Mouse (Mus musculus) kidney, adult 8-10 months (tissue): Measurements from ENCODE around the gene 4930438A08Rik.
"Not testable (repeated sequence)": the region's sequence is repeated elsewhere in the genome, so short reads cannot be mapped to it uniquely, and the experiment has no call there.

Source experiments
- DNase-seq, 2 experiments: peaks; one replicate each; pipeline ENCODE4 v3.0.0; 2022

The 4930438A08Rik gene

DNA sequence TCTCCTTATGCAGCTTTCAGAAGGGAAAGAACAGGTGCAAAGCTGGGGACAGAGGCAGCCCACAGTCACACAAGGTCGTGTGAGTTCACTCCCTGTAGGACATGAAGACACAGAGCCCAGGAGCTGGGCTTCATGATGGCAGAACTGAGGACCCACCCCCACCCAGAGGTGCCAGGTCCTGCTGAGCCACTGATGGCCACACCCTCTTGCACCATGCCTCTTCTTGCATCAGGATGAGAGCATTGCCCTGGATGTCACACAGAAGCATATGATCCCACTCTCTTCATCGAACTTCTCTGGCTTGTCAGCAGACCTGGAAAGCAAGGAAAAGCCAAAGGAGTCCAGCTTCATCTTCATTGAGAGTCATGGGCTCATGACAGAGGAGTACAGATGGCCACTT lies at the start of gene 4930438A08Rik:
Gene 4930438A08Rik (plus strand): TSS at position 228 of the 400 bp plus-strand sequence.
- DNase-seq: no peak

- not testable (repeated sequence) for DNase-seq
Observed at GRCm38 (mm10) chr11:58224872-58225271, 49.7 kb upstream of the 4930438A08Rik start.

DNA sequence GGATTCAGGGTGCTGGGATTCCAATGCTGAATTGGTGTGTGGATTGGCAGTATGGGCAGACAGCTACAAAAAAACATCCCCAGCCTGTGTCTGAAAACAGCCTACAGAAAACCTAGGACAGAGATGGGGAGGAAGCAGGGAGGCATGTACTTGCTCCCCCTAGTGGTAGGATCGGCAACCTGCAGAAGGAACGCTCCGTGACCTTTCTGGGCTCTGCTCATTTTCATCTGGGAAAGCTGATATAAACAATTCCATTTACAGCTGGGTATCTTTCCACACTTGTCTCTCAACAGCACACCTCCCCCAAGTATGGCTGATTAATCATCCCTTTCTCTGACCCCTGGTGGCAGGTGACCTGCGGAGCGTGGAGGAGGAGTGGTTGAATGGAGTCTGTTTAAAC lies 48.9 kb upstream of the 4930438A08Rik start:
- DNase-seq: peak; percentile 74 to 89

DNA sequence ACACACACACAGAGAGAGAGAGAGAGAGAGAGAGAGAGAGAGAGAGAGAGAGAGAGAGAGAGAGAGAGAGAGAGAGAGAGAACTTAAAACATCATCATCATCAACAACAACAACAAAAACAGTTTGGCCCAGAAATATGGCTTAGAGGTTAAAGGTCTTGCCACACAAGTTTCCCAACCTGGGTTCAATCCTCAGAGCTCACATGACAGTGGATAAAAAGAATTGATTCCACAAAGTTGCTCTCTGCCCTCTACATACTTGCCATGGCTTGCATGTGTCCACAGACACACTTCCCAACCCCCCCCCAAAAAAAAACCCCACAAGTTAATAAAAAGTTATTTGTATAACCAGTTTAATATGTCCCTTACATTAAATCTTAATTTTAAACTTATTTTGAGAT lies 48.2 kb upstream of the 4930438A08Rik start:
- no peak for DNase-seq

GRCm38 (mm10) chr11:58228021-58228420 lies 46.6 kb upstream of the 4930438A08Rik start:
- not testable (repeated sequence) for DNase-seq

- DNase-seq: no peak
Observed at GRCm38 (mm10) chr11:58230396-58230910, 44.1 kb upstream of the 4930438A08Rik start.

DNA sequence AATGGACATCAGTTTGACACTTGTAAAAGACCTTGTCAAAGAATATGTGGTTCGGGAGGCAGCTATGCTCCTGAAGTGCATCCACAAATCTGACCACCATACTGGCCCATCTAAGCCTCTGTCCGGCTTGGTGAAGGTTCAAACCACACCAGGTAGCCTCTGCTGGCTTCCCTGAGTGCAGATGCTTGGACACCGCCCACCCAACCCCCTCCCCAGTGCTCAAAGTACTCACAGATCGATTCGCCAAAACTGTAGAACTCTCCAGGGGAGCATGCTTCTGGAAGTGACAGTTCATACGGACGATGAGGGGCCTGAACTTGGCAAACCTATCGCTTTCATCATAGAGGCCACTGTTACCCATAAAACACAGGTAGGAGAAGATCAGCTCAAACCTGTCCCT lies 43.4 kb upstream of the 4930438A08Rik start:
- DNase-seq: no peak

- peak in 1 of 2 experiments; percentile 47 for DNase-seq
Observed at GRCm38 (mm10) chr11:58234551-58234950, 40.0 kb upstream of the 4930438A08Rik start.

DNA sequence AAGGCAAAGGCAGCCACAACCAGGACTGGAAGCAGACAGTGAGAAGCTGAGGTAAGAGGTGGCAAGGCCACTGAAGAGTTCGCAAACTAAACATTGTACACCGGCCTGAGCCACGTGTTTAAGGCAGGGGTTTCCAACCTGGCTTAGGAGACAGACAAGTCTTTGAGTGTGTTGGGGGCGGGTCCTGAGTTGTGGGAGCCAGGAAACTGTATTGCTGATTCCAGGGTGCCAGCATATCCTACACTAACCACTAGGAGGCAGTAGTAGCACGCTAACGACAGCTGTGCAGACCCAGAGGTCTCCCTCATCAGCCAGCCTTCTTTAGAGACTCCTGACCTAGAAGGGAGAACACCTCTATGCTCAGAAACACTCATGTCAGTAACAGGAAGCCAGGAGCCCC lies 39.4 kb upstream of the 4930438A08Rik start:
- DNase-seq: peak in 1 of 2 experiments; percentile 55

DNA sequence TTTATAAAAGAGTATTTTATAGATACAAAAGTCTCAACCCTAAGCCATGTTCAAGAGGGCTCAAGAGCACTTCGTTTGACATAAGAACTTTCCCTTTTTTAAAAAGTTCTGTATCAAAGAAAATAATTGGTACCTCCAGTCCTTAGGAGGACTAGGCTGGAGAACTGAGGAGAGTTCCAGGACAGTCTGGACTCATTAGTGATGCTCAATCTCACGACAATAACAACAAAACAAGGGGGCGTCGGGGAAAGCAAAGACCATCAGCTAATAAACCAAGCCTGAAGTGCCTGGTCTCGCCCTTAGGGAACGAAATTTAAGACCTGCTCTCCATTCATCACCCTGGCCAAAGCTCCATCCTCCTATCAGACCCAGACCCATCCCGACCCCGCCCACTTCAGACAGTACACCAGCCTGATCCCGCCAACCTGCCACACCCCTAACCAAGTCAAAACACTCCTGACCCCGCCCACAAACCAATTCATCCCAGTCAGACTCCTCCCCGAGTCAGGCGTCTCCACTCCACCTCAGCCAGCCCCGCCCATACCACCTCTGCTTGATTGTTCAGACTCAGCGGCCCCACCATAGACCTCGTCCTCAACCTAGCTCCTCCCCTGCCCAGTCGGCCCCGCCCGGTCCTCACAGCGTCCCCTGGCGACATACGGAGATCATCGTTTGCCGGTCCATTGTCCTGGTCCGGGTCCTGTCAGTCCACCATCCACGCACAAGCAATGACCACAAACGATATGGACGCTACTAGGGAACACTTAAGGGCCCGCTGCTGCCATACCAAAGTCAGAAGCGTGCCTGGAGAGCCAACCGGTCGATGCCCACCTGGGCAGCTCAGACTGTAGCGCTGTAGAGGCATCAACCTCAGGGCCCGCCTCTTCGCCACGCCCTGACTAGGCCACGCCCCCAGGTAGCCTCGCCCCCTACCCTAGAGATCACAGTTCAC lies 35.5 kb upstream of the 4930438A08Rik start:
- DNase-seq: peak; percentile 55 to 69

DNA sequence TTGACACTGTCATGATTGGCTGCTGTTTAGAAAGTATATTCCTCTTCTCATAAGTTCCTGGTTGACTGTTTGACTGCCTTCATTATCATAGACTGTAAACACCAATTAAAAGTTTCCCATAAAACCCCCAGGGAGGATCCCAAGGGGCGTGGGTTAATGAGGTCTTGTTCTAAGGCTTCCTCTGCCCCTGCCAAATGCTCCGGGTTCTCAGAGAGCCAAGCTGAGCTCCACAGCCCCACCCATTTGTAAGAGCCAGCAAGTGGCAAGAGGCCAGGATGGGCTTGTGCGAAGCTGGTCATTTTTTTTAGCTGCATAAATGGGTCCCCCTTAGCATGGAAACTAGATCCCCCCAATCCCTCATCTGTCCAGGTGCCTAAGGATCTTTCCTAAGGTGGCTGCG lies 27.3 kb upstream of the 4930438A08Rik start:
- no peak for DNase-seq

DNA sequence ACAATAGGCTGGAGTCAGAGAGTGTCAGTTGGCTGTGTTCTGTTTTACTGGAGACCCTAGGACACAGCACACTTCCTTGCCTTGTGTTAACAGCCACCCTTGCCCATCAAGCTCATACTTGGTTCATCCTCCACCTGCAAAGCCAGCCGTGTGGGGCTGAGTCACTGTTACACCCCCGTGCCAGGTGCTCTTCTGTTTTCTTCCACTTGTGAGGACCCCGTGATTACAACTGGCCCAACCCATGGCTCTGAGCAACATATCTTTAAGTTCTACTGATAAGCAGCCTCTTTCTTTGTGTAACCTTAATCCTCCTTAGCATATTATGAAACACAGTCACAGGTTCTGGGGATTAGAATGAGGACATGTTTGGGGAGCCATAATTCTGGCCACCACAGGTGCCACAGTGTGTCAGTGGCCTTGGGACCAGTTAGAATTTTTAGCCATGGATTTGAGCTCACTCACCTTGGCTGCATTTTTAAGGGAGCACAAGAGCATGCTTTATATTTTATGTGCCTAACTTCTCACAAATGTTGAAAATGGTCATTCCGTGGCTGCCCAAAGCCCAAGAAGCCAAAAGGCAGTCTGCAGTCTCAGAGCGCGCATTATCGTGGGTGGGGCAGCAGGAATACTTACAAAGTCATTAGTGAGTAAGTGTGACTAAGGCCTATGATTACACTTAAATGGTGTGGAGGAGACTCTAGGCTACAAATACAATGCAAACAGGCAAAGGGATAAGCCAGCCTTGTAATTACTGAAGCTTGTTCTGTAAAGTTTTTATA lies 25.2 kb upstream of the 4930438A08Rik start:
- no peak for DNase-seq

GRCm38 (mm10) chr11:58250550-58250949 lies 24.0 kb upstream of the 4930438A08Rik start:
- no peak for DNase-seq

DNA sequence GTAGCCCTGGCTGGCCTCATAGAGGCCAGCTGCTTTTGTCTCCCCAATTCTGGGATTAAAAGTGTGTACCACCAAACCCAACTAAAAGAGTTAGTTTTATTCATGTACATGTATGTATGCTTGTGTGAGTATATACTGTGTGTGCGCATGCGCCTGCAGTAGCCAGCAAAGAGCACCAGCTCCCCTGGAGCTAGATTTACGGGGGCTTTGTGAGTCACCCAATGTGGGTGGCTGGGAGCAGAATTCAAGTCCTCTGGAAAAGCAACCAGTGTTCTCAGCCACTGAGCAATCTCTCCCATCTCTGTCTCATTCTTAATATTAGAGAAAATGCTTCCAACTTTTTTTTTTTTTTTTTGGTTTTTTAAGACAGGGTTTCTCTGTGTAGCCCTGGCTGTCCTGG lies 20.2 kb upstream of the 4930438A08Rik start:
- no peak for DNase-seq

DNA sequence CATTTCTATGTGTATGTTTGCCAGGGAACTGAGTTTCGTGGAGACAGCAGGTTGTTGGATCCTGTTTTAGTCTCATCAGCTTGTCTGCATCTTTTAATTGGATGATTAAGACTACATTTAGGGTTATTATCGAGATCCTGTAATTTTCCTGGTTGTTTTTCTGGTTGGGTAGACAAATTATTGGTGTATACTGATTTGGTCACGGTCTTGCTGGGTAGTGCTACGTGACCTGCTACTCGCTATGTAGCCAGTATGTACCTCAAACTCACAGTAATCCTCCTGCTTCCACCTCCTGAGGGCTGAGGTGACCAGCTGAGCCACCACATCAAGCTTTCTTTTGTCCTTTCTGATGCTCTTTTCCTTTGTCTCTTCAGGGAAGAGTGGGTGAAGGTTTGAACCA lies 16.8 kb upstream of the 4930438A08Rik start:
- DNase-seq: no peak

- DNase-seq: no peak
Observed at GRCm38 (mm10) chr11:58260156-58260555, 14.4 kb upstream of the 4930438A08Rik start.

DNA sequence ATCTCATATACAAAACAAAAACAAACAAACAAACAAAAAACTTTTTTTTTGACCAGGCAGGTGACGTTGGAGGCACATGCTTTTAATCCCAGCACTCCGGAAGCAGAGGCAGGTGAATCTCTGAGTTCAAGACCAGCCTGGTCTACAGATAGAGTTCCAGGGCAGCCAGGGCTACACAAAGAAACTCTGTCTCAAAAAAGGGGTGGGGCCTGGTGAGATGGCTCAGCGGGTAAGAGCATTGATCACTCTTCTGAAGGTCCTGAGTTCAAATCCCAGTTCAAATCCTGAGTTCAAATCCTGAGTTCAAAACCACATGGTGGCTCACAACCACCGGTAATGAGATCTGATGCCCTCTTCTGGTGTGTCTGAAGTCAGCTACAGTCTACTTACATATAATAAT lies 12.8 kb upstream of the 4930438A08Rik start:
- no peak for DNase-seq

- DNase-seq: no peak
Observed at GRCm38 (mm10) chr11:58262336-58262735, 12.3 kb upstream of the 4930438A08Rik start.

- no peak for DNase-seq
Observed at GRCm38 (mm10) chr11:58263516-58263915, 11.1 kb upstream of the 4930438A08Rik start.

DNA sequence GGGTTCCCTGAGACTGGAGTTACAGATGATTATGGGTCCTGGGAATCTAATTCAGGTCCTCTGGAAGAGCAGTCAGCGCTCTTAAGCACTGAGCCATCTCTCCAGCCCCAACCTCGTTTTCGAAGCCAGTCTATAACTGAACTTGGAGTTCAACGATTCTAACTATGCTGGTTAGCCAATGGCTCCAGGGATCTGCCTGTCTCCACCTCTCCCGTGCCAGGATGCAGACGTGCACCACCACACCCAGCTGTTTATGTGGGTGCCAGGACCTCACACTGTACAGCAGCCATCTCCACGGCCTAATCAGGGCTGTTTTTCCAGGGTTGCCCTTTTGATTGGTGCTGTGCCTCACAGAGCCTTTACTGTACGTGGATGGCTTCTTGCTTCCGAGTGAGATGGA lies 10.1 kb upstream of the 4930438A08Rik start:
- no peak for DNase-seq

GRCm38 (mm10) chr11:58268285-58268684 lies 6.3 kb upstream of the 4930438A08Rik start:
- no peak for DNase-seq

- no peak for DNase-seq
Observed at GRCm38 (mm10) chr11:58275756-58276155, 1.2 kb downstream of the 4930438A08Rik start.

DNA sequence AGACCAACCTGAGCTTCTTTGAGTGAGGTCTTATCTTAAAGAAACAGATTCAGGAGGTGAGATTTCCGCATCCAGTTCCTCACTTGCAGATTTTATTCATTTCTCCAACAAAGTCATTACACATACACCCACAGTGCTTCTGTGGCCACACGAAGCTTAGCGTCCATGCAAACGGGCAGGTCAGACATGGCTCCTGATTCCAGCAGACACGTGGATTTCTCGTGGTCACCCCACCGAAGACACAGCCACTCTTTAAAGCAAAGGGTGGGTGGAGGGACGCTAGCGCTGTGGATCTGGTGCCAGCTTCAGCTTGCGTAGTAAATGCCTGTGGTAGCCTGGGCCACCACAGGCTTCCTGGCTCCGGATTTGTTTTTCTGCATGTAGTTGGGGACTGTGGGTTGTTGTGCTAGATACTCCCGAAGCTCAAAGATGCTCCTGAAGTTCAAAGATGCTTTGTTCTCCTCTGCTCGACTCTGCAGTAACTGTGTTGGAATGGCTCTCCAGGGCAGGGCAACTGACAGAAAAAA lies 7.4 kb downstream of the 4930438A08Rik start:
- no peak for DNase-seq
